ENCODE assay signal across 9 mouse cellular contexts in genomic region chr5:115529364-115529741, GRCm38 (mm10). TPM values are rescaled to one million over a fixed set of nuclear protein-coding genes. Genes with fewer than 3 reads are reported as not detected.
DNase-seq lines count a peak whose midpoint lies in the region; ATAC-seq and TF ChIP-seq lines count a peak whose summit lies in the region.
"Had no signal": no experiment of that assay in that cellular context is flagged by ENCODE, and none has a peak within 500 bp of the region (broad histone marks: within the 10 kb centered on the region; RNA-seq: fewer than 3 reads in every experiment).

No protein-coding gene starts in this region.

- DNase-seq in cerebellum, adult 9-11 months = peak; percentile 70
- DNase-seq in cerebellum, adult 18-20 months = no peak
- DNase-seq in kidney, postnatal 10 days = no peak
- DNase-seq in left cerebral cortex, adult 2 months (ENCODE audit: extremely low spot score in 1 of 2, low spot score in 2 of 2) = no peak
- no peak for DNase-seq in urinary bladder, postnatal 25 days (ENCODE audit: low spot score)
- DNase-seq: gastrocnemius, postnatal 36 days had no signal

- no peaks in the 10 kb centered on the region for H3K27me3 ChIP-seq in kidney, embryonic 14.5 days (ENCODE audit: control insufficient read depth, insufficient read depth, low read length)
- H3K27me3 ChIP-seq in liver, embryonic 12.5 days (replicated peaks) = peaks cover 4% of the 10 kb centered on the region; the same call in 1 of the 2 replicates

- no peak overlapping the region for H3K4me2 ChIP-seq in kidney, embryonic 14.5 days (replicated peaks; ENCODE audit: low read depth, low read length)
- peak overlapping the region; percentile 70 for H3K4me2 ChIP-seq in liver, embryonic 12.5 days

- H3K4me1 ChIP-seq in kidney, embryonic 14.5 days (ENCODE audit: control insufficient read depth, insufficient read depth, low read length) = peaks cover 76% of the 10 kb centered on the region
- peaks cover 71% of the 10 kb centered on the region for H3K4me1 ChIP-seq in brown adipose tissue, adult 24 weeks (ENCODE audit: control insufficient read depth, insufficient read depth, insufficient read length, low read length)
- H3K4me1 ChIP-seq in liver, embryonic 12.5 days = peaks cover 85% of the 10 kb centered on the region

- intact Hi-C loops in left cerebral cortex, adult 2 months (cut with DNase I) = no loop called here

- TF ChIP-seq CTCF in left cerebral cortex, adult 2 months (IDR thresholded peaks at IDR 0.05) = no peak

- H3K4me3 ChIP-seq in kidney, embryonic 14.5 days (ENCODE audit: low read length) = no peak overlapping the region
- no peak overlapping the region for H3K4me3 ChIP-seq in brown adipose tissue, adult 24 weeks (ENCODE audit: insufficient read depth, low read depth, low read length)
- H3K4me3 ChIP-seq in liver, embryonic 12.5 days = no peak overlapping the region
- H3K4me3 ChIP-seq in left cerebral cortex, adult 2 months = no peak overlapping the region

- no peak for ATAC-seq in kidney, embryonic 14.5 days (ENCODE audit: low FRiP score, low TSS enrichment)
- no peak for ATAC-seq in liver, embryonic 12.5 days

- no peak overlapping the region for H3K9ac ChIP-seq in kidney, embryonic 14.5 days (ENCODE audit: low read depth, low read length)
- no peak overlapping the region for H3K9ac ChIP-seq in liver, embryonic 12.5 days

- peak overlapping the region; percentile 82; the same call in 1 of the 2 replicates for H3K27ac ChIP-seq in kidney, embryonic 14.5 days (ENCODE audit: low read depth, low read length)
- peak overlapping the region; percentile 78 for H3K27ac ChIP-seq in brown adipose tissue, adult 24 weeks (replicated peaks; ENCODE audit: low read depth, low read length)
- H3K27ac ChIP-seq in liver, embryonic 12.5 days = peak overlapping the region; percentile 85
- H3K27ac ChIP-seq in left cerebral cortex, adult 2 months = no peak overlapping the region

- no peaks in the 10 kb centered on the region for H3K9me3 ChIP-seq in kidney, embryonic 14.5 days (ENCODE audit: control insufficient read depth, low read length)
- H3K9me3 ChIP-seq in liver, embryonic 12.5 days (replicated peaks) = no peaks in the 10 kb centered on the region

- no peaks in the 10 kb centered on the region for H3K36me3 ChIP-seq in kidney, embryonic 14.5 days (ENCODE audit: control insufficient read depth, insufficient read depth, low read length)
- peaks cover 5% of the 10 kb centered on the region; the same call in 1 of the 2 replicates for H3K36me3 ChIP-seq in liver, embryonic 12.5 days

- WGBS in kidney, embryonic 14.5 days = 52% methylated on average over 8 of the region's 8 CpGs
- 46% methylated on average over 8 of the region's 8 CpGs for WGBS in liver, embryonic 12.5 days (ENCODE audit: insufficient replicate concordance)

RNA-seq across cellular contexts. Expression of gene Pxn, which starts 22.9 kb away (rescaled TPM):
- polyA plus RNA-seq in kidney, embryonic 14.5 days (2014; fragmentation: Nextera tagmentation; extraction: Ambion mirVana) = 21.9 and 22.4 TPM in 2 replicates
- 10.6 and 12.2 TPM in 2 replicates for polyA plus RNA-seq in brown adipose tissue, adult 24 weeks (2012; ENCODE audit: insufficient read depth, insufficient read length, missing spikeins)
- 17.4 and 20.1 TPM in 2 replicates for polyA plus RNA-seq in liver, embryonic 12.5 days (2016; fragmentation: Nextera tagmentation; extraction: Ambion mirVana)
- 10 to 100 TPM; 22.8 to 25.7 TPM for total RNA-seq in left cerebral cortex, adult 2 months (2021)

RNA-seq across cellular contexts. Expression of gene Rplp0, which starts 29.9 kb away (rescaled TPM):
- polyA plus RNA-seq in kidney, embryonic 14.5 days (2014; fragmentation: Nextera tagmentation; extraction: Ambion mirVana) = 1,879 and 2,111 TPM in 2 replicates
- polyA plus RNA-seq in brown adipose tissue, adult 24 weeks (2012; ENCODE audit: insufficient read depth, insufficient read length, missing spikeins) = 575 and 685 TPM in 2 replicates
- 1,698 and 1,725 TPM in 2 replicates for polyA plus RNA-seq in liver, embryonic 12.5 days (2016; fragmentation: Nextera tagmentation; extraction: Ambion mirVana)
- 100 to 1,000 TPM; 183 to 187 TPM for total RNA-seq in left cerebral cortex, adult 2 months (2021)

RNA-seq across cellular contexts. Expression of gene Gcn1l1, which starts 35.7 kb away (rescaled TPM):
- 44.3 and 56.0 TPM in 2 replicates for polyA plus RNA-seq in kidney, embryonic 14.5 days (2014; fragmentation: Nextera tagmentation; extraction: Ambion mirVana)
- polyA plus RNA-seq in brown adipose tissue, adult 24 weeks (2012; ENCODE audit: insufficient read depth, insufficient read length, missing spikeins) = 9.9 and 15.0 TPM in 2 replicates
- 36.7 and 38.0 TPM in 2 replicates for polyA plus RNA-seq in liver, embryonic 12.5 days (2016; fragmentation: Nextera tagmentation; extraction: Ambion mirVana)
- 10 to 100 TPM; 70.7 to 73.2 TPM for total RNA-seq in left cerebral cortex, adult 2 months (2021)

RNA-seq across cellular contexts. Expression of gene Sirt4, which starts 44.8 kb away (rescaled TPM):
- polyA plus RNA-seq in kidney, embryonic 14.5 days (2014; fragmentation: Nextera tagmentation; extraction: Ambion mirVana) = 16.4 and 20.9 TPM in 2 replicates
- polyA plus RNA-seq in brown adipose tissue, adult 24 weeks (2012; ENCODE audit: insufficient read depth, insufficient read length, missing spikeins) = 11.4 and 18.4 TPM in 2 replicates
- polyA plus RNA-seq in liver, embryonic 12.5 days (2016; fragmentation: Nextera tagmentation; extraction: Ambion mirVana) = 6.3 and 7.5 TPM in 2 replicates
- 10 to 100 TPM; 40.7 to 43.5 TPM for total RNA-seq in left cerebral cortex, adult 2 months (2021)
